Mouse (Mus musculus): Measurements from ENCODE around the gene Exog.

Gene Exog

GRCm38 (mm10) chr9:119444738-119445429, at the start of gene Exog:
Exog (plus strand) TSS chr9:119444943.
- Histone ChIP-seq H3K9me3 (ENCODE audit: low read length) (no peaks in the 10 kb centered on the region), H3K4me1 (replicated peaks; ENCODE audit: low read depth, low read length) (peaks cover 23% of the 10 kb centered on the region), H3K4me3 (replicated peaks; ENCODE audit: low read length) (peak within 1 kb of the TSS; percentile 97), H3K27me3 (ENCODE audit: insufficient read depth, low read length) (no peaks in the 10 kb centered on the region), H3K36me3 (ENCODE audit: insufficient read depth, low read length) (peaks cover 43% of the 10 kb centered on the region)
- TF ChIP-seq NANOG (IDR thresholded peaks at IDR 0.05; ENCODE audit: borderline replicate concordance, low read length) (no peak), CTCF (conservative IDR thresholded peaks at IDR 0.05; ENCODE audit: low read length) (peak; percentile 55)

- Histone ChIP-seq H3K27me3 (ENCODE audit: insufficient read depth, low read length) (peaks cover 9% of the 10 kb centered on the region), H3K36me3 (ENCODE audit: insufficient read depth, low read length) (peaks cover 22% of the 10 kb centered on the region), H3K4me3 (replicated peaks; ENCODE audit: low read length) (peak overlapping the region; percentile 93), H3K9me3 (ENCODE audit: low read length) (no peaks in the 10 kb centered on the region), H3K4me1 (replicated peaks; ENCODE audit: low read depth, low read length) (peaks cover 51% of the 10 kb centered on the region)
- no peak for TF ChIP-seq CTCF (conservative IDR thresholded peaks at IDR 0.05; ENCODE audit: low read length)
- no peak for TF ChIP-seq NANOG (IDR thresholded peaks at IDR 0.05; ENCODE audit: borderline replicate concordance, low read length)
- no peak for TF ChIP-seq POU5F1 (IDR thresholded peaks at IDR 0.05; ENCODE audit: borderline replicate concordance, low read length)
These were observed 43.4 kb upstream of the Exog start for GRCm38 (mm10) chr9:119401351-119401750.

DNA sequence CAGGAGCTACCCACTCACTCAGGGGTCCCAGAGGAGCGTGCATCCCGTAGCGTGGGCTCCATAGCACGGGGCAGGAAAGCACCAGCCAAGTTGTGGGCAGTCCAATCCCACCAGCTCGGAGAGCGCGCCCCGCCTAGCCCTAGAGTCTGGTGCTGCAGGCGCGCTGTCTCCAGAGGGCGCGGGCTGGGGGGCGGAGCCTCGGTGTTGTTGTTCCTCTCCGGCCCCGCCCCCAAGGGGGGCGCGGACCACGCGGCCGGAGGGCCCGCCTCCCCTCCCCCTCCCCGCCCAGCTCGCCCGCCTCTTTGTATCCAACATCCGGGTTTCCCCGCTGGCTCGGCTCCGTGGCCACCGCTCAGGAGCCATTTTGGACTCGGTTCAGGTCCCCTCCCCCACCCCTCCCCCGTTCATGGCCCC, 42.9 kb upstream of the Exog start, which contains the start of gene Acvr2b:
Gene Acvr2b, plus strand, starts transcription at position 318 of the 414 bp plus-strand sequence.
- TF ChIP-seq CTCF (conservative IDR thresholded peaks at IDR 0.05; ENCODE audit: low read length) (no peak), NANOG (IDR thresholded peaks at IDR 0.05; ENCODE audit: borderline replicate concordance, low read length) (no peak), POU5F1 (IDR thresholded peaks at IDR 0.05; ENCODE audit: borderline replicate concordance, low read length) (no peak)
- Histone ChIP-seq H3K27me3 (ENCODE audit: insufficient read depth, low read length) (peaks cover 9% of the 10 kb centered on the region), H3K36me3 (ENCODE audit: insufficient read depth, low read length) (peaks cover 26% of the 10 kb centered on the region), H3K4me1 (replicated peaks; ENCODE audit: low read depth, low read length) (peaks cover 55% of the 10 kb centered on the region), H3K9me3 (ENCODE audit: low read length) (no peaks in the 10 kb centered on the region), H3K4me3 (replicated peaks; ENCODE audit: low read length) (peak within 1 kb of the TSS; percentile 93)

GRCm38 (mm10) chr9:119402253-119403235, 42.2 kb upstream of the Exog start:
- H3K27me3 ChIP-seq (ENCODE audit: insufficient read depth, low read length), result peaks cover 9% of the 10 kb centered on the region
- H3K9me3 ChIP-seq (ENCODE audit: low read length), result no peaks in the 10 kb centered on the region
- H3K36me3 ChIP-seq (ENCODE audit: insufficient read depth, low read length), result peaks cover 31% of the 10 kb centered on the region
- TF ChIP-seq CTCF (conservative IDR thresholded peaks at IDR 0.05; ENCODE audit: low read length), result no peak
- no peak for TF ChIP-seq POU5F1 (IDR thresholded peaks at IDR 0.05; ENCODE audit: borderline replicate concordance, low read length)
- peak overlapping the region; percentile 93 for H3K4me3 ChIP-seq (replicated peaks; ENCODE audit: low read length)
- peaks cover 61% of the 10 kb centered on the region for H3K4me1 ChIP-seq (replicated peaks; ENCODE audit: low read depth, low read length)

DNA sequence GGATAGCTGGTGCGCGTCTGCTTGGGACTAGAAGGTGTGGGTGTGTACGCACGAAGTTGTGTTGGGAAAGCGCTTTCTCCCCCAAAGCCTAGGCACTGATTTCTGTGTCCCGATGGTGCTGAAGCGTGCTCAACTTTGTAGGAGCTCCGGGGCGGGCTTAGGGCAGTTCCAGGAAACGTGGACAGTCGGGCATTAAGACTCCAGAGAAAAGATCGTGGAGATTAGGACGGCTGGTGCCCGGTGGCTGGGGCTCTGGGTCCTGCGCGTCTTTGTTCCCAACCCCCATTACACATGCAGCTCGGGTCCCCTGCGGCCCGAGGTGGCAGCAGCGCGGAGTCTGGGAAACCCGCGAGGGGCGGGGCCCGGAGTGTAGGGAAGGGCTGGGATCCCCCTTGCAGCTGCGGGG, 41.5 kb upstream of the Exog start:
- Histone ChIP-seq H3K4me3 (replicated peaks; ENCODE audit: low read length) (peak overlapping the region; percentile 93), H3K4me1 (replicated peaks; ENCODE audit: low read depth, low read length) (peaks cover 63% of the 10 kb centered on the region), H3K9me3 (ENCODE audit: low read length) (no peaks in the 10 kb centered on the region), H3K27me3 (ENCODE audit: insufficient read depth, low read length) (peaks cover 9% of the 10 kb centered on the region), H3K36me3 (ENCODE audit: insufficient read depth, low read length) (peaks cover 32% of the 10 kb centered on the region)
- TF ChIP-seq NANOG (IDR thresholded peaks at IDR 0.05; ENCODE audit: borderline replicate concordance, low read length), result no peak
- TF ChIP-seq CTCF (conservative IDR thresholded peaks at IDR 0.05; ENCODE audit: low read length), result no peak
- no peak for TF ChIP-seq POU5F1 (IDR thresholded peaks at IDR 0.05; ENCODE audit: borderline replicate concordance, low read length)

DNA sequence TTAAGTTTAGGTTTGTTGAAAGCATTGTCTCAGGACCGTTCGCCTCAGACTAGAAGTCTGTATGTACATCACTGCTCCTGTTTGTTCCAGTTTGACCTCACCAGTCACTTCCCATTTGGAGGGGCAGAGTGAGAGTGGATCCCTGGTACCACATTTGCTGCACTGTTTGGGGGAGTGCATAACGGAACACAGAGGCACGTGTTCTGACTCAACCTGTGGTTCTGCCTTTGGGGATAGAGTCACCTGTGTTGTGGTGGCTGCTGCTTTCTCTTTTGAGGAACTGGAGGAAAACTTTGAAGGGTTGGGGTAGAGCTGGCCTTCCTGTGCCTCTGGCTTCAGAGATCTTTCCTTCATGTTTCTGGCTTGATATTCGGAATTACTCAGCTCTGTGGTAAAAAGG, 40.7 kb upstream of the Exog start:
- Histone ChIP-seq H3K9me3 (ENCODE audit: low read length) (no peaks in the 10 kb centered on the region), H3K4me1 (replicated peaks; ENCODE audit: low read depth, low read length) (peaks cover 67% of the 10 kb centered on the region), H3K27me3 (ENCODE audit: insufficient read depth, low read length) (peaks cover 9% of the 10 kb centered on the region), H3K36me3 (ENCODE audit: insufficient read depth, low read length) (peaks cover 37% of the 10 kb centered on the region), H3K4me3 (replicated peaks; ENCODE audit: low read length) (peak overlapping the region; percentile 93)
- TF ChIP-seq POU5F1 (IDR thresholded peaks at IDR 0.05; ENCODE audit: borderline replicate concordance, low read length) (no peak), NANOG (IDR thresholded peaks at IDR 0.05; ENCODE audit: borderline replicate concordance, low read length) (no peak)

- H3K4me1 ChIP-seq (replicated peaks; ENCODE audit: low read depth, low read length), result peaks cover 94% of the 10 kb centered on the region
- H3K9me3 ChIP-seq (ENCODE audit: low read length), result no peaks in the 10 kb centered on the region
- H3K27me3 ChIP-seq (ENCODE audit: insufficient read depth, low read length), result peaks cover 9% of the 10 kb centered on the region
- H3K36me3 ChIP-seq (ENCODE audit: insufficient read depth, low read length), result peaks cover 39% of the 10 kb centered on the region
- TF ChIP-seq CTCF (conservative IDR thresholded peaks at IDR 0.05; ENCODE audit: low read length) (no peak), NANOG (IDR thresholded peaks at IDR 0.05; ENCODE audit: borderline replicate concordance, low read length) (no peak), POU5F1 (IDR thresholded peaks at IDR 0.05; ENCODE audit: borderline replicate concordance, low read length) (no peak)
- H3K4me3 ChIP-seq (replicated peaks; ENCODE audit: low read length), result peak overlapping the region; percentile 62
These were observed 36.9 kb upstream of the Exog start for GRCm38 (mm10) chr9:119407884-119408283.

DNA sequence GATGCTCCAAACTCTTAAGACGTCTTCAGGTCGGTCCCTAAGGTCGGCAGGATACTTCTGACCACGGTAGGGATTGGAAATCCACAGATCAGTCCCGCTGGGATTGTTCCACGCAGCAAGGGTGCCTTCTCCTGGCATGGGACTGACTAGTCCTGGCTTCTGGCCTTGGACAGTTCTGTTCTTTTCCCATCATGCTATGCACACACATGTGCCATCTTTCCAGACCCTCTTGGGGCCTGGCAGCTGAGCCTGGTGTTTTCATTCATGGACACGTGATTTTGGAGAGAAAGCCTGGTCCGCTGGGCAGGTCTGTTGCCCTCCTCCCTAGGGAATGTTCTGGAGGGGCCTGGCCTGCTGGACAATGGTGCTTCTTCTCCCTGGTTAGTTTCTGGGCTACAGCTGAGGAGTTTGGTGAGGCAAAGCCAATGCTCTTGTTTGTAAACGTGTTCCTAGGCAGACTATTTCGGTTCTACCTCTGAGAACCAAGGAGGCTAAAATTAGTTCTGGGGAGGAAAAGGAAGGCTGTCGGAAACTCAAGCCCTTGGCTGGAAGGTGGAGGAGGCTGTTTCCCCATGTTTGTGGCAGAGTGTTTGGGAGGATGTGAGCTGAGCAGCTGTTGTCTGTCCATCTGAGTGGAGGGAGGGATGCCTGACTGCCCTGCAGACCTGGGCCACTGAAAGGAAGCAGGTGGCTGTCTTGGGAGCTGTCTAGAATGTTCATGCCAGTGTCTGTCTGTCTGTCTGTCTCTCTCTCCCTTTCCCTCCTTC, 35.7 kb upstream of the Exog start:
- Histone ChIP-seq H3K27me3 (ENCODE audit: insufficient read depth, low read length) (peaks cover 1% of the 10 kb centered on the region; the same call in 1 of the 2 replicates), H3K36me3 (ENCODE audit: insufficient read depth, low read length) (peaks cover 37% of the 10 kb centered on the region), H3K4me1 (replicated peaks; ENCODE audit: low read depth, low read length) (peaks cover 97% of the 10 kb centered on the region), H3K9me3 (ENCODE audit: low read length) (no peaks in the 10 kb centered on the region), H3K4me3 (replicated peaks; ENCODE audit: low read length) (no peak overlapping the region; the same call in 1 of the 2 replicates)
- TF ChIP-seq NANOG (IDR thresholded peaks at IDR 0.05; ENCODE audit: borderline replicate concordance, low read length) (no peak), POU5F1 (IDR thresholded peaks at IDR 0.05; ENCODE audit: borderline replicate concordance, low read length) (no peak), CTCF (conservative IDR thresholded peaks at IDR 0.05; ENCODE audit: low read length) (no peak)
